Mouse (Mus musculus): ENCODE data around the gene Ptprd. TPM values are rescaled to one million over a fixed set of nuclear protein-coding genes. Genes with fewer than 3 reads are reported as not detected.

The Ptprd gene
- total RNA-seq, 4 experiments from 2014 or later = 270 to 296 (median 280) TPM

DNA sequence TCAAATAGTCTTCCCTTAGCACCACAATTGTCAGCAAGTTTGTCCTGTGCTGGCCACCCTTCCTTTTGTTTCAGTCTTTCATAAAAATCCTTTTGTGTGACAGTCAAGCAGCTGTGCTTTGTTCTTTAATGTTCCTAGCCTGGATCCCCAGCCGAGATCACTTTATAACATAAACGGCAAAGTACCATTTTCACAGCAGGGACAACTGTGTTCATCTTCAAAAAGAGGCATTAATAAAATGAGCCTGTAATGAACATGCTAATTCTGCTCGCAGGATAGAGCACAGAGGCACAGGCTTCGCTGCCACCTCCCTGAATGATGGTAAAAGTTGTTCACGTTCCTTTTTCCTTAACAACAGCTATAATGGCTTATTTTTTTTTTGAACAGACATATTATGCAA lies 1972.7 kb downstream of the Ptprd start:
- DNase-seq (ENCODE audit: low spot score in 2 of 2) = no peak

DNA sequence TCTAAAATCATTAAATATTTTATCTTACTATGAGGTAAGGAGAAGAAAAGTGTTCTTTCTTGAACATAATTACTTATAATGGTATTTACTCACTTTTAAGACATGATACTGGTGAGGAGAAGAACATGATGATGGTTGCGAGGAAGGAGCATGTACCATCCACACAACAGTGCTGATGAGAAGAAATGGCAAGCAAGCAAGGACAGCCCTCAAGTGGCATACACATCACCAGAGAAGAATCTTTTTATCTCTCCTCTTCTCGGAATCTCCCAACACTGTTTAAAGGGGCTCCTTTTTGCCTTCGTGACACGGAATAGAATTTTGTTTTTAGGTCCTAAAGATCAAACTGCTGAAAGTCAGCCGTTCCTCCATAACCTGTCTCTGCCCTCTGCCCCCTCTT lies 1973.2 kb downstream of the Ptprd start:
- no peak for DNase-seq (ENCODE audit: low spot score in 2 of 2)

DNA sequence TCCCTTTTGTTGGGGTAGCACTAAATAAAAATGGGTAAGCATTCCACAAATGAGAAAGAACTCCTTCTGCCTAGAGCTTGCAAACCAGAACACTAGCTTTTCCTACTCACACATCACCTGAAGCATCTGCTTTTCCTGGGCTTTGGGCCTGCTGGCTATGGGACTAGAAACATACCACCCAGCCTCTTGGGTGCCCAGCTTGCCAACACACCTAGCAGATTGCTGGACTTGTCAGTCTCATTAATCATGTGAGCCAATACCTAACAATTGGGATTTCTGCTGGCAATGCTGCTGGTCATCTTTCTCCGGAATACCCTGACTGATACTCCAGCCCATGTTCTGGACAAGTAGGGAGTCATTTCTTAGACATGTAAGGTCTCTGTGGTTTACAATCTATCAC lies 1973.9 kb downstream of the Ptprd start:
- DNase-seq (ENCODE audit: low spot score in 2 of 2) = no peak

DNA sequence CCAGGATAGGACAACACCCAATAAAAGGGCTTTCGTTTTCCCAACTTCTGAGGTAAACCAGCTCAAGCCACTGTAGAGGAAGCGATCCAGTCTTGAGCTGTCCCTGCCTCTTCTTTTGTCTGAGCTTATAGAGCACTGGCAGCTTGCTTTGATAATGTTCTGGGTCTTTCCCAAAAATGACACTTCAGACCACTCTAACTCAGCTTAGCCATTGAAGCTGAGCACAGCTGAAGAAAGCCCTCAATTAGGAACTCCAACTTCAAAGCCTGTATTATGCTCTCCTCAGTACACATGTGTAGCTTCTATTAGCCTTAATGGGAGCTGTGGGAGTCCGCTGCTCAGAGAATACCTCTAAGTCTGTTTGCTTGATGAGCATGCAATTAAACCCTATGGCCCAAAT lies 1988.0 kb downstream of the Ptprd start:
- no peak for DNase-seq (ENCODE audit: low spot score in 2 of 2)

DNA sequence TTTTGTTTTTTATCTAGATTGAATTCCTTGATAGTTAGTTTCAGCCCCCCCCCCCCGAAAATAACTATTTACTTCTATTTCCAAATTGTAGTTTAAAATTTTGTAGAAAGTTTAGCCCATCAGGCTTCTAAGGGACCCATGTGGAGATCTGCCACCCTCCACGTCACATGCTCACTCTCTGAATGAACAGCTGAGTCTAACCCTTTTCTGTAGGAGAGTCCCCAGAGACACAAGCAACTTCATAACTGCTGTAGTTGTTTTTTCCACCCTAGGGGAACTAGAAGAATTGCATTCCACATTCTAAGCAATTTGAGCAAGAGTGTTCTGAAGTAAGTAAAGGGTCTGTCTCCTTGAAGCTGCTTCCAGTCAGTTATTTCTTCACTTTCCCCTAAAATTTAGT lies 1989.2 kb downstream of the Ptprd start:
- no peak for DNase-seq (ENCODE audit: low spot score in 2 of 2)

DNA sequence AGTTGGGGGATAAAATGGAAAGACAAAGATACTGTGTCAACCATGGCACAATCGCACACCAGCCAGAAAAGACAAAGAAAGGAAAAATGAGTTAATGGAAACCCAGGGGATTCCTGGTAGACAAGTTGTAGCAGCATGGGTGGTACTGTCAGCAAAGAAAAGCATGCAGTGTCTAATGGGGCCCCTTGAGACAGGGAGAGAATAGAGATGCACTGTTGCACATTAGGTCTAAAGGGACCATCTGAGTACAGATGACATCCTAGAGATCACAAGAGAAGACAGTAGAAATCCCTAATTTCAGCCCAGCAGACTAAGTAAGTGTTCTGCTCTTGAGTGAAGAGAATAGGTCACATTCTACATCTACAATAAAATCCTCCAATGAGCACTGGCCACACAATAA lies 1993.7 kb downstream of the Ptprd start:
- DNase-seq (ENCODE audit: low spot score in 2 of 2) = no peak

DNA sequence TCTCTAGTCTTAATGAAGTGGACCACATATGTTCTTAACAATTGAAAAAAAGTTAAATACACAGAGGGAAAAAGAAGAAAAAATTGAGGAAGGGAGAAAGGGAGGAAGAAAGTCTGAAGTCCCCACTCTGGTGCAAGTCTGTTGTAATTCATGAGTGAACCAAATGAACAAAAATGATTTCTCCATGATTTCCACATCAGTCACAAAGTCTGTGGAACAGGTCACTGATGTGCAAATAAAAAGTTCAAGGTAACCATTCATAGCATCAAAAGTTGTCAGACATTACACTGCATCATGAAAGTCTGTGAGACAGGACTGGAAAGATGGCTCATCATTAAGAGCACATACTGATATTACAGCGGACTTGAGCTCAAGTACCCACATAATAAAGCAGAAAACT lies 1996.6 kb downstream of the Ptprd start:
- DNase-seq (ENCODE audit: low spot score in 2 of 2) = no peak

DNA sequence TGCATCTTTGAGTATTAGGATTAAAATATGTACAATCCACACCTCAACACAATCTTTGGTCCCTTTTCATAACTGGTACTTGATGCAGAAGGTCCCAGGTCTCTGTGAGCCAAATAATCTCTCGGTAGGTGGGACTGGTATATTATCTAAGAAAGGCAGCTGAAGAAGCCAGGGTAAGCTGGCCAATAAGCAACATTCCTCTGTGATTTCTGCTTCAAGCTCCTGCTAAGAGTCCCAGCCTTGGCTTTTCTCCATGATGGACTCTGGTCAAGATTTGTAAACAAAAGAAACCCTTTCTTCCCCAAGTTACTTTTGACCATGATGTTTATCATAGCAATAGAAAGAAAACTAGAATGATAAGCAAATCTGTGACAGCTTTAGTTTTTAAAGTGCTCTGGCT lies 2012.4 kb downstream of the Ptprd start:
- DNase-seq (ENCODE audit: low spot score in 2 of 2) = no peak

DNA sequence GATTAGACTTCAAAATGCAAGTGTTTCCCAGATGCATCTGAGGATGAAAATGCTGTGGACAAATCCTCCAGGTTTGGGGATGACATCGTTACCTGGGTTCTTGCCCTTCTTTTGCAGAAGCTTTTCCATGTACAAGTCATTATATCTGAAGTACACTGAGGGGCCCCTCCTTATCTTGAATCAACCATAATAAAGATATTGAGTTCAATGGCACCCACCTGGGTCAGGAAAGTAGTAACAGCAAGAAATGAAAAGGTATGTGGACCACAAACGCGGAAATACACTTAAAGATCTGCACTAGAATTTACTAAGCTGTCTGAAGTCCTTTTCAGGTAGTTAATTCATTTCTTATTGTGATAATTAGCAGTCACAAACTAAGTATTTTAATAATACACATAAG lies 2017.0 kb downstream of the Ptprd start:
- no peak for DNase-seq (ENCODE audit: low spot score in 2 of 2)

DNA sequence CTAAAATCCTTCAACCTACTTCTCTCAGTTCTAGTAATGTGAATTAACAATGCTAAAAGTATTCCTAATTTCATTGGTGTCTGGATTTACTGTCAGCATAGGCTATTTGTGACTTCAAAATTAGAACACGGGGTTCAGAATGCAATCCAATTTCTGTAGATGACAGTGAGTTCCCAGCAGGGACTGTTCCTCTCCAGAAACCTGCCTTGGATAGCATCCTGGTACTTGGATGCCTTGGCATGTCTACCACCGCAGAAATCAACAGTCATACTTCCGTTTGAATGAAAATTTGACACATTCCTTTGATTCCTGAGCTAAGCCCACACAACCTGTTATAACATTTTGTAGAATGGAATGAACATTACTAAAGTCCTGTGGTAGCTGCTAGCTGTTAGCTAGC lies 2018.3 kb downstream of the Ptprd start:
- no peak for DNase-seq (ENCODE audit: low spot score in 2 of 2)

DNA sequence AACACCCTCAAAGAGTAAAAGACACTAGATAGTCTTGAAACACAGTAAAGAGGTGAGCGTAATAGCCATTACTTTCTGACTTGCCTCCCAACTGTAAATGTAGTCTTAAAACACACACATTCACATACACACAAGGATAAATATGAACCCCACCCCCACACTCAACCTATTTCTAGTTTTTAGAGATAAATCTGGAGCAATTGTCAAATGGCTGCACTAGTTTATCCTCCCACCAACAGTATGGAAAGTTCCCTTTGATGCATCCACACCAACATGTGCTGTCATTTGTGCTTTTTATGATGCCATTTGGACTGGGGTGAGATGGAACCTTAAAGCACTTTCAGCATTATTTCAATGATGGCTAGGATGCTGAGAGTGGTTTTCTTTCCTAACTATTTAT lies 2019.7 kb downstream of the Ptprd start:
- no peak for DNase-seq (ENCODE audit: low spot score in 2 of 2)

DNA sequence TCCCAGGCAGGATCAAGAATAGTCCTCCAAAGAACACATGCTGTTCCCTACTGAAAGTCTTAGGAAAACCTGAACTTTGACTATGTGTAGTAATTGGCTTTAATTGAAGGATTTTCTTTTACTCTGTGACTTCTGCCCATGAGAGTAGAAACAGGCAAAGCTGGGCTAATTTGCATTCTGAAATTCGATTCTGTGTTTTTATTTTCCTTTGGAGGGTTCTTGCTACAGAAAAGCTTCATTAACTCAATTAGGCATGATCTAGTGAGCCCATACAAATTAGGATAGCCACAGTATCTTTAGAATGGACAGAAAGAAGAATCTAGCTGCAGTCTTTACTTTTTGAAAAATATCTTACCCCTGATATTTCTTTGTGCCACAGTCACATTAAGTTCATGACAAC lies 2021.0 kb downstream of the Ptprd start:
- DNase-seq (ENCODE audit: low spot score in 2 of 2) = no peak

DNA sequence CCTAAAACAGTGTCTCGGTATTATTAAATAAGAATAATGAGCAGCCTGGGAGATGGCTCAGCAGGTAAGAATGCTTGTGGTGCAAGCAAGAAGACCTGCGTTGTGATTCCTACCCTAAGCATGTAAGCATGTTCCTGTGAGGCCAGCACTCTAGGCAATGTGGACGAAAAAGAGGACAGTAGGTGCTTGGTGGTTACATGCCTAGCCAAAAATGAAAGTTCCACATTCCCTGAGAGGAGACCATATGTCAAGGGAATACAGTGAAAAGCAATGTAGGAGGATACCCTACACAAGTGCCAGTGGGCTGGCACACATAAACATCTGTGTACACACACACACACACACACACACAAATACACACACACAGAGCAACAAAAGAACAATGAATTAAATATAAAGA lies 2028.7 kb downstream of the Ptprd start:
- no peak for DNase-seq (ENCODE audit: low spot score in 2 of 2)

DNA sequence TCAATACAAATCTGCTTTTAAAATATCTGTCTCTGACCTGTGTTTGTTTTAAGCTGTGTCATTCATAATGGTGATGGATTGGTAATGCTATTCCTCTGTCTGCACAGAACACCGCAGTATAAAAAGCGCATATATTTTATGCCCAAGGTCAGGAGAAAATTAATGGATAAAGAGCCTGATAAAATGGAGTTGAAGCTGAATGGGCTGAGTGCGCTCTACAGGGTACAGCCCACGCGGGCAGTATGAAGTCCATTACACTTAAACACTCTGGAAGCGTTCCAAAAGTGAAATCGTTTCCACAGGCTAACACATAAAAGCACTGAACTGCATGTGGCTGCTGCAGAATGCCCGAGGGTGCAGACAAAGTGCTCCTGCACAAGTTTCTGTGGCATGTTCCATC lies 2032.3 kb downstream of the Ptprd start:
- no peak for DNase-seq (ENCODE audit: low spot score in 2 of 2)

DNA sequence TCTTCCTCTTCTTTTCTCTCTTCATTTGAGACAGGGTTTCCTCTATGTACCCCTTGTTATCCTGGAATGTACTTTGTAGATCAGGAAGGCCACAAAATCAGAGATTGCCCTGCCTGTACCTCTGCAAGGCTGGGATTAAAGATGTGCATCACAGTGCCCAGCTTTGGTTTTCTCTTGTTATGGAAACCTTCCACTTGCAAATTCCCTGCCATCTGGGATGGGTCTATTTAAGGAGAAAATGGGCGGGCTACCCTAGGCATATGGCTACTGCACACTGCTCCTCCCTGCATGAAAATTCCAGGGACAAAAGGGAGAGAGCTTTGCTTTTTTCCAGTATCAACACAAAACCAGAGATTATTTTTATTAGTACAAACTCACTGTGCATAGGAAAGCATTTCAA lies 2036.7 kb downstream of the Ptprd start:
- DNase-seq (ENCODE audit: low spot score in 2 of 2) = peak in 1 of 2 experiments; percentile 22

DNA sequence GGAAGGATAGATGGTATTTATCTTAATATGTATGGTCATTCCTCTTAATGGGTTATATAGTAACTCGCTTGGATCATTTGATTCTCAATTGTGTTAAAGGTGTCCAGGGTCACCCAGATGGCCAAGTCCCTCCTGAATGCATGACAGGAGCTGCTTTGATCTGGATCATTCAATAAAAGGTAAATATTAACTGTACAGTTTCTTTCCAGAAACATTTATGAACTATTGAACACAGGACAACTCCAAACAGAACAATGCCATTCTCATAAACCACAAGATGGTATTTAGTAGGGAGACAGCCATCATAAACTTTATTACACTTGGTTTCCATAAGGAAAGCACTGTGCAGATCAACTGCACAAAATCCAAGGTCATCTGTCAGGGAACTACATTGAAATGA lies 2056.0 kb downstream of the Ptprd start:
- no peak for DNase-seq (ENCODE audit: low spot score in 2 of 2)

DNA sequence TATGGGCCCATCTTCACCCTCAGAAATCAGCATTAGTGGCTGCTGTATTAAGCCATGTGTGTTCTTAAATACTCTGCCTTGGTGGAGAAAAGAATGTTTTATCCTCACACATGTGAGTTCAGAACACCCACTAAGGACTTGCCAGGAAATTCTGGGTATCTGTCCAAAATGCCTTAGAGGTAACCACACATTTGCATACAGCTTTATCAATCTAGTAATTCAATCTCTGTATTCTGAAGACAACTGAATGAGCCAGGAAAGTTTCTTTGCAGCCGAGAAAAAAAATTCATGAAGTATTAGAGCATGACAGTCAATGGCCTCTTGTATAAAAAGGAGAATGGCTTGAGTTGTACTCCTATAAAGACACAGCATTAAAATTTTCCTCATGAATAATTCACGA lies 2057.6 kb downstream of the Ptprd start:
- no peak for DNase-seq (ENCODE audit: low spot score in 2 of 2)

DNA sequence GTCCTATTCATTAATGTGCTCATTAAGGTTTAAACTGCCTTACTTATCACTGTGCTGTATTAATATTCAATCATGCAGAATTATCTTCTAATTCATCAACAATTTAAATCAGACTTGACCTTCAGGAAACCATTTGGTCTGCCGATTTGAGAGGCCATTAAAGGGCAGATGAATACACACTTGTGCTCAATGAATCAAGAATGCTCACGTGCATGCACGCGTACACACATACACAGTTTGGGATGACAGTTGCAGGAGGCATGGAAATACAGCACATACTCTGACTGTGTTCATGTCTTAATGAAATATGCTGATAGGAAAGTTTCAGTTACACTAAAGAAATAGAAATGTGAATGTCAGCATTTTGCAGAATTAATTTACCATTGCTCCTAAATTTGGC lies 2066.8 kb downstream of the Ptprd start:
- DNase-seq (ENCODE audit: low spot score in 2 of 2) = no peak

DNA sequence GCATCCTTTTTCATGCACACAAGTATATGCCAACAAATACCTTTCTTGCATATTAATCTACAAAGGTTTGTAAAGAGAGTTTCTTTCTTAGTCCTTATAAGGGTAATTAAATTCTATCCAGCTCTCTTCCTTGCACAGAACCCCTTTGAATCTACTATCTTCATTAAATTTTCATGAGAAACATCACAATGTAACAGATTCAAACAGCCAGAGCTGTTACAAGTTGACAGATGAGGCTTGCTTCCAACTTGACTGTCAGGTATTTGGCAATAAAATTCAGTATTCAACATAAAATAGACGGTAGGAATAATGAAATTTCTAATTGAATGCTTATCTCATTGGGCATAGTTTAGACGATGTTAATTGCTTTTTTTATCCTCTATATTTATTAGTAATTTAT lies 2067.4 kb downstream of the Ptprd start:
- DNase-seq (ENCODE audit: low spot score in 2 of 2) = no peak

DNA sequence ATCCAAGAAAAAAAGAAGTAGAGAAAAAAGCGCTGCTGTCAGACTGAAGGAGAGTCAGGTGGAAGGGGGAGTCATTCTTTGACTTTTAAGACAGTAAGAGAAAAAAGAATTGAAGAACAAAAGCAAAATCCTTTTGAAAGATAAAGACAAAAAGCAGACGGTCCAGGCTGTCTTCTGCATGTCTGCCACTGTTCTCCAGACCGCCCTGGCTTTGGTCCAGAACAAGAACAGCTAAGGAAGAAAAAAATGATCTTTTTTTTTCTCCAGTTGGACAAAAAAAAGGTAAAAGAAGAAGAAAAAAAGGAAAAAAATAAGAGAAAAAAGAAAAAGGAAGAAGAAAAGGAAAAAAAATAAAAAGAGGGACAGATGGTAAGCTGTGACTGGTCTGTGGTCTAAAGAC lies 2073.9 kb downstream of the Ptprd start:
- no peak for DNase-seq (ENCODE audit: low spot score in 2 of 2)

DNA sequence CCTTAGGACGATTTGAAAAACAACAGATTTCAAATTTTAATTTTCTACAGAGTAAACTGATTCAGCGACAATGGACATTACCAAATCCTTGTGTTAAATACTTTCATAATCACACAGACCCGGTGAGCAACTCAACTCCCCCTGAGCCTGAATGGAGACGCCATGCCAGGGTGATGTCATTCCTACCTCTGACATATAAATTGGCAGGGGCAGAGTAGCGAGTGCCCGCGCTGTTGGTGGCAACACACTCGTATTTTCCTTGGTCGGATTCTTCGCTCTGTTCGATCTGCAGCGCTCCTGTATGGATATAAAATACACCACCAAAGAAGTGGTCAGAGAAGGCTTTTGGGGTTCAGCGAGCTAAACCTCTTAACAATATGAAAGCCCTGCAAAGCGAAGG lies 2075.1 kb downstream of the Ptprd start:
- no peak for DNase-seq (ENCODE audit: low spot score in 2 of 2)

DNA sequence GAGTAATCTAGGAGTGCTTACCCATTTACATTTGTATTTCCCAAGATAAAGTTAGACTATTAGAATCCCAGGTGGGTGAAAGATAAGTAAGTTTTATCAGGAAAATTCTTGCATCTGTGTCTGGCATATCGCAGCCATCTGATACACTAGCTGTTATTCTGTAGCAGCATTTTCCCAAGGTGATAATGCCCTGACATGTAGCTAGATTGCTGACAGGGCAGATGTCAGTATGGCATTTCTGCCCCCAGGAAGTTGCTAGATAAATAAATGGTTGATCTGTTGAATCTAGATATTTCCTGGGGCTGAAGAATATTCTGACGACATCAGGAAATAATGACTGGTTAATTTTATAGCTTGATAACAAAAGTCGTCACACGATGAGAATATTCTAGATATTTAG lies 2119.9 kb downstream of the Ptprd start:
- no peak for DNase-seq (ENCODE audit: low spot score in 2 of 2)

DNA sequence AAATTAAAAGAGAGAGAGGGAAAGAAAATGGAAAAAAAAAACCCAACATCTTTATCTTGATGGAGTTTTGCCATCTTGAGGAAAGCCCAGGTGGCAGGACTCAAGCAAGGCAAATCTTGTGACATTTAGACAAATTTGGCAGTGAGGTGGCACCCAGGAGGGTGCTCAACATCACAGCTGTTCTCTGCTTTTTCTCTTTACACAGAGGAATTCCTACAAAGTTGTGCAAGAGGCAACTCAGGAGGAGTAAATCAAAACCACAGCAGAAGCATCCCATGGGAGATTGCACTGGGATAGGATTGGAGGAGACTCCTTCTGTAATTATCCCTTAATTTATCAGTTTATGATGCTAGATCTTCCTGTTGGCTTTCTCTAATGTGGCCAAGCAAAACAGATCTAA lies 2121.9 kb downstream of the Ptprd start:
- DNase-seq (ENCODE audit: low spot score in 2 of 2) = no peak

DNA sequence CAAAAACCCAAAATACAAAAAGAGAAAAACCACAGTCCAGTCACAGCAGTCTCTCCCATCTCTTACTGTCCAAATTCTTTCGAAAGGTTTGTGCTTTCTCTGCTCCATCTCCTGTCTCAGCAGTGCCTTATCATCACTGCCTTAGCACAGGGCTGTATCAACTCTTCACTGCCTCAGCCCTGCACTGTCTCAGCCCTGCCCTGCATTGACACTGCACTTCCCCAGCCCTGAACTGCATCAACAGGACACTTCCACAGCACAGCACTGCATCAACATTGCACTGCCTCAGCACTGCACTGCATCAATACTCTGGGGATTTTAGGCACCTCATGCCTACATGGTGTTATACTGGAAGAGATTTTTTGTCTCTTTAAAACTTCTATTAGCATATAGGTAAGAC lies 2135.7 kb downstream of the Ptprd start:
- DNase-seq (ENCODE audit: low spot score in 2 of 2) = no peak

DNA sequence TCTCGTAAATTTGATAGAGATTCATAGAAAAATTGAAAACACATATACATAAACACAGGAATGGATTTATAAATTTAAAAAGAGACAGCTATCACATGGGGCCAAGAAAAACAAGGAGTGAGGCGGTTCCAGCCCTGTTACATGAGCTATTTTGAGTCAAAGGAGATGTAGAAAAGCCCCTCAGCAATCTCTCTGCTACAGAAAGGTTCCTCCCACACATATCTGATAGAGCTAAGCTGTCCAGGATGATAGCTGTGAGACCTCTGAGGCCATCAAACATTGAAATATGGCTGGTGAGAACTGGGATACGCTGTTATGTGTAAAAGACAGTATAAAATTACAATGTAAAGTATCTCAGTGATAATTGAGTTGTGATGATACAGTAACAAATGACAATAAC lies 2138.5 kb downstream of the Ptprd start:
- no peak for DNase-seq (ENCODE audit: low spot score in 2 of 2)

Data from left cerebral cortex, adult 8-10 months (tissue).